Comparison of ENCODE assay signal across 15 mouse cellular contexts in the genomic region with DNA sequence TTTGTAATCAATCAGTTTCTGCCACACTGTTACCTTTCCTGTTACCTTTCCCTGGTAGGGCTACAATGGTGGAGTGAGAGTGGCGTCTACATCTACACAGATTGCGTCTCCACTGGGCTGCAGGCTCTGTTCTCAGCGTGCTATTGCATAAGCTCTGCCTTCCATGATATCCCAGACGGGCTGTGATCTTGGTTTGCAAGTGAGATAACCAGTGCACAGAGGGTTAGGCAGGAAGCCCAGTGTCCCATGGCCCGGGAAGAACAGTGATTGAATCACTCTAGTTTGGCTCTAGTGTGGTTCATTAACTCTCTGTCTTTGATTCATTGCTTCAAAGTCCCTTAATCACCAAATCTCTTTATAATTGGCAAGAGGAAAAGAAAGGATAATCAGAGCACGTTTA.
"Had no signal": no experiment of that assay in that cellular context is flagged by ENCODE, and none has a peak within 500 bp of the region (broad histone marks: within the 10 kb centered on the region; RNA-seq: fewer than 3 reads in every experiment).

No protein-coding gene starts in this region.

- H3K4me3 ChIP-seq: limb, embryonic 15.5 days; liver, embryonic 12.5 days; midbrain, embryonic 10.5 days; midbrain, embryonic 15.5 days; neural tube, embryonic 12.5 days had no signal

- DNase-seq: kidney, postnatal 36 days; layer of hippocampus, adult 9-11 months; layer of hippocampus, postnatal 36 days; lung, embryonic 14.5 days; lung, postnatal 10 days; lung, postnatal 4 days; retina, postnatal 1 day; right cerebral cortex, postnatal 4 days; thymus, postnatal 36 days had no signal

- H3K4me1 ChIP-seq: limb, embryonic 15.5 days; midbrain, embryonic 10.5 days; midbrain, embryonic 15.5 days; neural tube, embryonic 12.5 days had no signal

- H3K9me3 ChIP-seq: limb, embryonic 15.5 days; liver, embryonic 12.5 days; midbrain, embryonic 10.5 days; midbrain, embryonic 15.5 days; neural tube, embryonic 12.5 days had no signal

- H3K27ac ChIP-seq: kidney, postnatal 0 days; limb, embryonic 15.5 days; liver, embryonic 12.5 days; midbrain, embryonic 10.5 days; midbrain, embryonic 15.5 days; neural tube, embryonic 12.5 days had no signal

- ATAC-seq: liver, embryonic 12.5 days; midbrain, embryonic 15.5 days had no signal

- H3K9ac ChIP-seq: limb, embryonic 15.5 days; liver, embryonic 12.5 days; lung, embryonic 14.5 days; midbrain, embryonic 15.5 days; neural tube, embryonic 12.5 days had no signal

- H3K4me2 ChIP-seq: limb, embryonic 15.5 days; liver, embryonic 12.5 days; lung, embryonic 14.5 days; midbrain, embryonic 15.5 days; neural tube, embryonic 12.5 days had no signal

- H3K36me3 ChIP-seq: limb, embryonic 15.5 days; midbrain, embryonic 10.5 days; midbrain, embryonic 15.5 days; neural tube, embryonic 12.5 days had no signal

- H3K27me3 ChIP-seq: limb, embryonic 15.5 days; liver, embryonic 12.5 days; midbrain, embryonic 15.5 days; neural tube, embryonic 12.5 days had no signal
